Mouse (Mus musculus) myocyte (in vitro differentiated cells): Measurements from ENCODE around the gene Gm20671. TPM values are rescaled to one million over a fixed set of nuclear protein-coding genes. Genes with fewer than 3 reads are reported as not detected.

Experiments
- H3K27me3 ChIP-seq: one replicate; pipeline ENCODE4 v1.6.1; 2011; ENCODE audit not compliant: control insufficient read depth, insufficient read depth, insufficient read length
- H3K36me3 ChIP-seq: one replicate; pipeline ENCODE4 v1.6.1; 2011; ENCODE audit not compliant: control insufficient read depth, insufficient read depth
- H3K4me2 ChIP-seq: one replicate; pipeline ENCODE4 v1.6.1; 2011; ENCODE audit warnings: low read depth, control low read depth
- H3K4me3 ChIP-seq: one replicate; pipeline ENCODE4 v1.5.1; 2011; ENCODE audit warnings: mild to moderate bottlenecking, control low read depth, moderate library complexity
- H3K79me2 ChIP-seq: one replicate; pipeline ENCODE4 v1.6.1; 2011; ENCODE audit not compliant: control insufficient read depth, insufficient read depth
- H3ac ChIP-seq: one replicate; pipeline ENCODE4 v1.6.1; 2011; ENCODE audit not compliant: control insufficient read depth, insufficient read length
- CEBPB ChIP-seq: IDR thresholded peaks from 2 replicates; pipeline ENCODE4 v1.6.1; 2011; ENCODE audit warnings: mild to moderate bottlenecking, moderate library complexity; ENCODE audit not compliant: poor library complexity, insufficient read depth, severe bottlenecking
- E2F4 ChIP-seq: IDR thresholded peaks from one replicate; pipeline ENCODE4 v1.6.1; 2011; ENCODE audit warnings: mild to moderate bottlenecking, control low read depth, moderate library complexity; ENCODE audit not compliant: insufficient read depth
- MAX ChIP-seq: IDR thresholded peaks from one replicate; pipeline ENCODE4 v1.6.1; 2011; ENCODE audit warnings: low read depth, mild to moderate bottlenecking, control low read depth
- MYOD1 ChIP-seq, 3 experiments: IDR thresholded peaks; one replicate each; pipeline ENCODE4 v1.6.1; 2011; ENCODE audit warnings: control low read depth in 2 of 3, low read depth in 2 of 3, mild to moderate bottlenecking in 2 of 3, moderate library complexity in 1 of 3; ENCODE audit not compliant: insufficient read length in 2 of 3, control insufficient read depth in 1 of 3
- MYOG ChIP-seq, 3 experiments: IDR thresholded peaks; one replicate each; pipeline ENCODE4 v1.6.1; 2011; ENCODE audit warnings: control low read depth in 2 of 3, low read depth in 2 of 3, mild to moderate bottlenecking in 2 of 3; ENCODE audit not compliant: insufficient read length in 2 of 3, control insufficient read depth in 1 of 3, insufficient read depth in 1 of 3
- POLR2A ChIP-seq: IDR thresholded peaks from one replicate; pipeline ENCODE4 v1.6.1; 2011; ENCODE audit warnings: low read depth, mild to moderate bottlenecking, control low read depth, moderate library complexity; ENCODE audit not compliant: insufficient read length
- POLR2AphosphoS2 ChIP-seq: IDR thresholded peaks from one replicate; pipeline ENCODE4 v1.6.1; 2011; ENCODE audit warnings: low read depth, control low read depth; ENCODE audit not compliant: insufficient read length
- REST ChIP-seq: IDR thresholded peaks from one replicate; pipeline ENCODE4 v1.6.1; 2011; ENCODE audit warnings: mild to moderate bottlenecking, control low read depth, moderate library complexity; ENCODE audit not compliant: insufficient read depth, insufficient read length
- SRF ChIP-seq: IDR thresholded peaks from one replicate; pipeline ENCODE4 v1.6.1; 2011; ENCODE audit warnings: low read depth; ENCODE audit not compliant: control insufficient read depth, insufficient read length
- TCF12 ChIP-seq: IDR thresholded peaks from one replicate; pipeline ENCODE4 v1.6.1; 2011; ENCODE audit warnings: mild to moderate bottlenecking, control low read depth; ENCODE audit not compliant: poor library complexity, insufficient read depth, severe bottlenecking
- TCF3 ChIP-seq: IDR thresholded peaks from one replicate; pipeline ENCODE4 v1.6.1; 2011; ENCODE audit warnings: low read depth, control low read depth; ENCODE audit not compliant: insufficient read length
- USF1 ChIP-seq: IDR thresholded peaks from one replicate; pipeline ENCODE4 v1.6.1; 2011; ENCODE audit warnings: low read depth, mild to moderate bottlenecking, control low read depth, moderate library complexity
- polyA plus RNA-seq: library from polyadenylated mRNA; unstranded; fragments of >200 nt; fragmentation: generic; extraction: Trizol; gene quantifications from one replicate; pipeline ENCODE4 v1.2.1, GENCODE M21; 2012; ENCODE audit warnings: missing spikeins

Gm20671 gene
- polyA plus RNA-seq, 1 experiment = not detected

DNA sequence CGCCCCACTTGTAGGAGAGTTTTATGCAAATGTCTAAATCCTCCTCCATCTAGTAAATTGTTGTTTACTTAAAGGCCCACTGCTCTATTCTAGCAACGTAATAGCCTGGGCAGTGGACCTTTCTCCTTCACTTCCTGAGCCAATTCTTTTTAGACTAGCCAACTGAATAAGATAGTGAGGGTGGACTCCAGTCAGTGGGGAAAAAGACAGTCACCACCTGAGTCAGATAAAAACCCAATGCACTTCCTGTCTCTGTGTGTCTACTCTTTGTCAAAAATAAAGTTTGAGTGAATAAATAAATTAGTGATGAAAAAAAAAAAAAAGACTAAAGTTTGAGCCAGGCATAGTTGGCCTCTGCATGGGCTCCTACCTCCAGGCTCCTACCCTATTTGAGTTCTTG is 67.2 kb downstream of the Gm20671 start:
- peaks cover 4% of the 10 kb centered on the region for H3K36me3 ChIP-seq
- no peak overlapping the region for H3ac ChIP-seq
- H3K79me2 ChIP-seq = no peaks in the 10 kb centered on the region
- TF ChIP-seq TCF12 = no peak
- no peak for TF ChIP-seq SRF
- TF ChIP-seq CEBPB = no peak
- TF ChIP-seq TCF3 = no peak
- TF ChIP-seq POLR2AphosphoS2 = no peak
- TF ChIP-seq MYOD1 (IDR thresholded peaks at IDR 0.05; ENCODE audit: control insufficient read depth in 1 of 3, insufficient read length in 2 of 3, low read depth in 2 of 3) = no peak
- no peak for TF ChIP-seq REST
- no peak for TF ChIP-seq USF1
- TF ChIP-seq MYOG (IDR thresholded peaks at IDR 0.05; ENCODE audit: control insufficient read depth in 1 of 3, insufficient read depth in 1 of 3, insufficient read length in 2 of 3, low read depth in 2 of 3) = no peak
- TF ChIP-seq E2F4 = no peak
- no peak for TF ChIP-seq POLR2A
- TF ChIP-seq MAX = no peak
- H3K27me3 ChIP-seq = no peaks in the 10 kb centered on the region
- H3K4me2 ChIP-seq = no peak overlapping the region
- no peak overlapping the region for H3K4me3 ChIP-seq

DNA sequence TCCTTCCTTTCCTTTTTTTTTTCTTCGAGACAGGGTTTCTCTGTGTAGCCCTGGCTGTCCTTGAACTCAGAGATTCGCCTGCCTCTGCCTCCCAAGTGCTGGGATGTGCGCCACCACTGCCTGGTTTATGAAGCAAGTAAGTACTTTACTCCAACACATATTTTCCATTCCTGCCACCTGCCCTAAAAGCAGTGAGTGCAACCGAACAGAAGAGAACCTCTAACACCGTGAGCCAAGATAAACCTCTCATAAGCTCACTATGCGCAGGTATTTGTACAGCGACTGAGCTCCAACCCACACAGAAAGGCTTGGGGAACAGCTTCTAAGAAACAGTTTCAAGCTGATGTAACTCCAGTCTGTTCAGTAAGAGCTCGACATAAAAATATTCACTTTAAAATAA is 70.8 kb downstream of the Gm20671 start:
- H3K4me2 ChIP-seq = no peak overlapping the region
- H3K27me3 ChIP-seq = no peaks in the 10 kb centered on the region
- TF ChIP-seq POLR2AphosphoS2 = no peak
- TF ChIP-seq SRF = no peak
- TF ChIP-seq E2F4 = no peak
- TF ChIP-seq MYOG (IDR thresholded peaks at IDR 0.05; ENCODE audit: control insufficient read depth in 1 of 3, insufficient read depth in 1 of 3, insufficient read length in 2 of 3, low read depth in 2 of 3) = no peak
- TF ChIP-seq REST = no peak
- no peak for TF ChIP-seq CEBPB
- no peak for TF ChIP-seq TCF12
- no peak for TF ChIP-seq MYOD1 (IDR thresholded peaks at IDR 0.05; ENCODE audit: control insufficient read depth in 1 of 3, insufficient read length in 2 of 3, low read depth in 2 of 3)
- no peak for TF ChIP-seq MAX
- no peak for TF ChIP-seq POLR2A
- no peak for TF ChIP-seq TCF3
- TF ChIP-seq USF1 = no peak
- no peak overlapping the region for H3ac ChIP-seq
- H3K36me3 ChIP-seq = no peaks in the 10 kb centered on the region
- H3K4me3 ChIP-seq = no peak overlapping the region
- H3K79me2 ChIP-seq = no peaks in the 10 kb centered on the region

DNA sequence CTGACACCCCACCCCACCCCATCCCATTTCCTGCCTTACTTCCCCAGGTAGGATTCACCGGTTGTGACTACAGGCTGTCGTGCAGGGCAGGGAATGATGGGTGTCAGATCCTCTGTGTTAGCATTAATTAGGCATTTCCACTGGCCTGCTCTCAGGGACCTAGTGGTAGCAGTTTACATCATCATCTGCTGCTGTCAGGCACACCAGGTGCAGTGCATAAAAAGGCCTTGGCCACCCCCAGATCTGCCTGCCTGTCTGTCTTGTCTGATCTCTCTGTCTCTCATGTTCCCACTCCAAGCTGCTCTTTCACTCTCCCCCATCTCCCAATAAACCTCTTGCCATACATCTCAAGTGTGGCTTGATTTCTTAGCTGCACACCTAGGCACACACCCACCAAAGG is 75.2 kb downstream of the Gm20671 start:
- no peaks in the 10 kb centered on the region for H3K36me3 ChIP-seq
- H3K27me3 ChIP-seq = no peaks in the 10 kb centered on the region
- peaks cover 6% of the 10 kb centered on the region for H3K79me2 ChIP-seq
- TF ChIP-seq MYOG (IDR thresholded peaks at IDR 0.05; ENCODE audit: control insufficient read depth in 1 of 3, insufficient read depth in 1 of 3, insufficient read length in 2 of 3, low read depth in 2 of 3) (no peak), MYOD1 (IDR thresholded peaks at IDR 0.05; ENCODE audit: control insufficient read depth in 1 of 3, insufficient read length in 2 of 3, low read depth in 2 of 3) (peak in 1 of 3 experiments; percentile 50)
- H3K4me2 ChIP-seq = no peak overlapping the region
- no peak overlapping the region for H3ac ChIP-seq
- H3K4me3 ChIP-seq = no peak overlapping the region

DNA sequence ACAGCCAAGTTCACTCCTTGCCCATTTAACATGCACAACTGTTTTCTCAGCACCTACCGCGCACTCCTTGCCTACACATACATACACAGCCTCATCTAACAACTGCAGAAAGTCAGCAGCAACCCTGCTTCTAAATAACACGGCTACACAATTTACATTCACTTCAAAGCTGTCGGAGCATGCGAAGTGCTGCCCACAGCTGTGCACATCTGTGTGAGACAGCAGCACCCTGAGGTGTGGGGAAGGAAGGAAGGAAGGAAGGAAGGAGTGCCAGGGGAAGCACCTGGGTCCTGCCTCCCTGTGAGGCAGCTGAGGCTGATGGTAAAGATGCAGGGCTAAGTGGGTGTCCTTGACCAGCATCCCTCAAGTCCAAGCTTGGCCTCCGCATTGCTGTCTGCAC is 78.0 kb downstream of the Gm20671 start:
- Histone ChIP-seq H3K27me3 (no peaks in the 10 kb centered on the region), H3K79me2 (peaks cover 25% of the 10 kb centered on the region), H3K4me2 (no peak overlapping the region), H3K36me3 (no peaks in the 10 kb centered on the region), H3K4me3 (no peak overlapping the region), H3ac (no peak overlapping the region)
- TF ChIP-seq MYOD1 (IDR thresholded peaks at IDR 0.05; ENCODE audit: control insufficient read depth in 1 of 3, insufficient read length in 2 of 3, low read depth in 2 of 3) = no peak
- no peak for TF ChIP-seq USF1
- TF ChIP-seq TCF12 = no peak
- TF ChIP-seq E2F4 = no peak
- no peak for TF ChIP-seq CEBPB
- no peak for TF ChIP-seq TCF3
- no peak for TF ChIP-seq MAX
- no peak for TF ChIP-seq REST

DNA sequence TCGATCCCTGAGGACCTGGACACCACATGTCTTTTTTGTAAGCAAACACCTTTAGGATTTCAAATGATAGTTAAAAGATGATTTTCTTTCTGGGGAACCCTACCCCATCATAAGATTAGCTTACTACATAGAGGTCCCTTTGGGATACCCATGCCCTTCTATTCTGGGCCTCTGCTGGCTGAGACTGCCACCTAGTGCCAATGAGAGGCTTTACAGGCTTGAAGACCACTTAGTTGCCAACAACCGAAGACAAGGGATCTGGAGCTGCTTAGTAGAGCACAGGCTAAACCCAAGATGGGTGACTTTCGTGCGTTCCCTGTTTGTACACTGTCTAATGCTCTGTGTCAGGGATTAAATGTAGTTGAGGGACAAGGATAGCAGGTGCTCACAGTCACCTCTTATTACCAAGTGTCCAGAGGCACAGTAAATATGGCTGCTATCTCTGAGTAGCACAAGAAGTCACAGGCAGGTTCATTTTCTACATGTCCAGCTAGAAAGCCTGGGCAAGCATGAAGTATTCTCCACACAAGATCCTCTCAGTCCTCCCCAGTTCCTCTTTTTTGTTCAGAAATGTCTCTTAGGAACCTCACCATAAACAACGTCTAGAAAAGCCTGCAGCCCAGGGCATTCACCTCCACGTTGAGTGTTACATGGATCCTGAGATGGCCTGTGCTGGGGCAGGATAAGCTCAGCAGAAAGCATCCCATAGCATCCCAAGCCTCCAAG is 79.1 kb downstream of the Gm20671 start:
- peak overlapping the region; percentile 73 for H3K4me2 ChIP-seq
- no peaks in the 10 kb centered on the region for H3K36me3 ChIP-seq
- H3ac ChIP-seq = no peak overlapping the region
- TF ChIP-seq MAX = no peak
- TF ChIP-seq POLR2AphosphoS2 = no peak
- TF ChIP-seq POLR2A = no peak
- no peak for TF ChIP-seq MYOD1 (IDR thresholded peaks at IDR 0.05; ENCODE audit: control insufficient read depth in 1 of 3, insufficient read length in 2 of 3, low read depth in 2 of 3)
- TF ChIP-seq MYOG (IDR thresholded peaks at IDR 0.05; ENCODE audit: control insufficient read depth in 1 of 3, insufficient read depth in 1 of 3, insufficient read length in 2 of 3, low read depth in 2 of 3) = no peak
- no peak for TF ChIP-seq USF1
- no peak for TF ChIP-seq REST
- no peak for TF ChIP-seq E2F4
- TF ChIP-seq SRF = no peak
- no peak for TF ChIP-seq CEBPB
- TF ChIP-seq TCF3 = no peak
- no peak for TF ChIP-seq TCF12
- H3K79me2 ChIP-seq = peaks cover 35% of the 10 kb centered on the region
- peak overlapping the region; percentile 58 for H3K4me3 ChIP-seq
- no peaks in the 10 kb centered on the region for H3K27me3 ChIP-seq
